Mouse (Mus musculus) liver, adult 2 months (tissue): ENCODE results near the gene Rragc. TPM values are rescaled to one million over a fixed set of nuclear protein-coding genes. Genes with fewer than 3 reads are reported as not detected.

Source experiments
- DNase-seq: peaks from one replicate; pipeline ENCODE4 v3.0.0-alpha.2; 2011; ENCODE audit warnings: low read depth, low spot score; ENCODE audit errors: extremely low read depth
- H3K27ac ChIP-seq: fragments of 200-500 bp; replicated peaks from 2 replicates; pipeline ENCODE4 v1.5.1; 2012; ENCODE audit warnings: low read depth, mild to moderate bottlenecking, control low read depth, inconsistent platforms, low read length; ENCODE audit not compliant: insufficient read depth
- H3K27me3 ChIP-seq: fragments of 200-500 bp; 2 replicates; pipeline ENCODE4 v1.6.1; 2012; ENCODE audit warnings: mild to moderate bottlenecking, moderate library complexity, low read length, inconsistent platforms; ENCODE audit not compliant: control insufficient read depth, insufficient read depth
- H3K36me3 ChIP-seq: fragments of 200-500 bp; 2 replicates; pipeline ENCODE4 v1.6.1; 2012; ENCODE audit warnings: low read length, inconsistent platforms; ENCODE audit not compliant: control insufficient read depth, insufficient read depth
- H3K4me1 ChIP-seq: fragments of 200-500 bp; 2 replicates; pipeline ENCODE4 v1.6.1; 2011; ENCODE audit warnings: low read length; ENCODE audit not compliant: control insufficient read depth, insufficient read depth
- H3K4me3 ChIP-seq: fragments of 200-500 bp; 2 replicates; pipeline ENCODE4 v1.5.1; 2011; ENCODE audit warnings: low read depth, mild to moderate bottlenecking, control low read depth, low read length, moderate library complexity; ENCODE audit not compliant: insufficient read depth
- H3K79me2 ChIP-seq: fragments of 200-500 bp; 2 replicates; pipeline ENCODE4 v1.6.1; 2012; ENCODE audit warnings: inconsistent platforms, mild to moderate bottlenecking, low read length, moderate library complexity; ENCODE audit not compliant: control insufficient read depth, insufficient read depth
- H3K9ac ChIP-seq: fragments of 200-500 bp; 2 replicates; pipeline ENCODE4 v1.6.1; 2012; ENCODE audit warnings: low read depth, mild to moderate bottlenecking, control low read depth, inconsistent platforms, low read length
- CTCF ChIP-seq: fragments of 200-500 bp; IDR thresholded peaks from 2 replicates; pipeline ENCODE4 v1.5.1; 2011; ENCODE audit warnings: low read depth, low read length, control low read depth
- POLR2A ChIP-seq: fragments of 200-500 bp; IDR thresholded peaks from 2 replicates; pipeline ENCODE4 v1.6.1; 2011; ENCODE audit warnings: low read length, control low read depth; ENCODE audit not compliant: insufficient read depth; ENCODE audit errors: extremely low read depth
- WGBS: fragments of 180-500 bp; shearing (Covaris S2); methylation state at CpG from one replicate; pipeline ENCODE4 v1.1.7; 2018; 5-methylcytosine and 5-hydroxymethylcytosine counted together
- polyA plus RNA-seq: library from polyadenylated mRNA; depleted of rRNA; stranded (reverse); fragments of >200 nt; gene quantifications from 2 replicates; pipeline ENCODE4 v1.2.3, GENCODE M21; 2012
- total RNA-seq: library from RNA; depleted of rRNA; stranded (reverse); fragments of >200 nt; gene quantifications from 2 replicates; pipeline ENCODE4 v1.2.3, GENCODE M21; 2014

Gene Rragc
- total and polyA plus RNA-seq, 2 experiments = 27.3 to 32.7 TPM

DNA sequence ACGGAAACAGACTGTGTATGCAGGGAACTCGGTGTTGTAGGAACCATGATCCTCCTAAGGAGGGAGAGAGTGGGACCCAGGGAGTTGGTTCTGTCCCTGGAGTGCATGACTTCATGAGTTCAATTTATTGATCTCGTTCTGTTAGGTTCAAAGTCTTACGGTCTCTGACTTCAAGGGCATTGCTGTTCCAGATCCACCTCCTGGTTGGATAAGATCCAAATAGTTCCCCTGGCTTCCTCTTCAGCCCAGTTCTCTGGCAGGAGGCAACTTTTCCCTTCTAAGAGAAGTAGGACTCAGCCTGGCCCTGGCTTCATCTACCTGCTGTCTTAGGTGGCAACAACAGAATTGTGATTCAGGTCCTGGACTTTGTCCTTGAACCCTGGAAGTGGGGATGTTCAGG is 40.6 kb downstream of the Rragc start:
- no peaks in the 10 kb centered on the region for H3K36me3 ChIP-seq
- no peaks in the 10 kb centered on the region for H3K79me2 ChIP-seq
- no peak overlapping the region for H3K4me3 ChIP-seq
- H3K27ac ChIP-seq = peak overlapping the region; percentile 14; the same call in 1 of the 2 replicates
- peaks cover 9% of the 10 kb centered on the region for H3K4me1 ChIP-seq
- TF ChIP-seq POLR2A (no peak), CTCF (no peak)
- H3K27me3 ChIP-seq = no peaks in the 10 kb centered on the region
- H3K9ac ChIP-seq = no peak overlapping the region
- WGBS = 27% methylated on average over 4 of the region's 4 CpGs
- DNase-seq = peak; percentile 95

GRCm38 (mm10) chr4:123960955-123961354 is 43.7 kb downstream of the Rragc start:
- Histone ChIP-seq H3K79me2 (no peaks in the 10 kb centered on the region), H3K4me1 (peaks cover 9% of the 10 kb centered on the region), H3K4me3 (no peak overlapping the region), H3K9ac (no peak overlapping the region), H3K27me3 (no peaks in the 10 kb centered on the region), H3K36me3 (no peaks in the 10 kb centered on the region), H3K27ac (no peak overlapping the region)
- peak; percentile 26 for DNase-seq
- TF ChIP-seq POLR2A (no peak), CTCF (no peak)
- 17% methylated on average over 4 of the region's 4 CpGs for WGBS

- H3K27ac ChIP-seq = no peak overlapping the region
- H3K36me3 ChIP-seq = no peaks in the 10 kb centered on the region
- no peak for DNase-seq
- H3K4me1 ChIP-seq = peaks cover 5% of the 10 kb centered on the region
- no peak for TF ChIP-seq POLR2A
- no peaks in the 10 kb centered on the region for H3K27me3 ChIP-seq
- H3K79me2 ChIP-seq = no peaks in the 10 kb centered on the region
- 77% methylated on average over 9 of the region's 9 CpGs for WGBS
- no peak overlapping the region for H3K9ac ChIP-seq
- H3K4me3 ChIP-seq = no peak overlapping the region
Observed at GRCm38 (mm10) chr4:123962721-123963120, 45.5 kb downstream of the Rragc start.

DNA sequence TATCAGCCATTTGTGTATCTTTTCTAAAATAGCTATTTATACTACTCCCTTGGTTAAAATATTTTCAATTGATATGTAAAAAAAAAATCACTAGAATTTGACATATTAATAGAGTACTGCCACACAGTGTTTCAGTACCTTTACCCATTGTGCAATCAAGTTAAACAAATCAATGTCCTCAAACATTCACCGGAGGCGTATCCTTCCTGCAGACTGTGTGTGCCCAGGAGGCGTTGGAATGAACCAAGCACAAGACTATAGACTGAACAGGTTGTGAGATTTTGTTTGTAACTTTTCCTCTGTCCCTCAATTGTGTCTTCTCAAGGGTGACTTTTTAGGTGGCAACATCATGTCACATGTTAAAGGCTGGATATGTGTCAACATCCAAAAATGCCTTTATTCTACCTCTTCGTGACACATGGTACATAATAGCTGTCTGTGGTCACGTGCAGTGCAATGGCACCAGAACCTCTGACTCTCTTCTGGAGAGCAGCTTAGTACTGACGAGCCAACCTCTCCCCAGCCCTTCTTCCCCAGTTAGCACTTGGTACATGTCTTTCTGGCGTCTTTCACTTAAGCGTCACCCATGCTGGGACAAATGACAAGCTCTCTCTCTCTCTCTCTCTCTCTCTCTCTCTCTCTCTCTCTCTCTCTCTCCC is 51.5 kb downstream of the Rragc start:
- Histone ChIP-seq H3K36me3 (no peaks in the 10 kb centered on the region), H3K9ac (no peak overlapping the region), H3K4me1 (peaks cover 10% of the 10 kb centered on the region), H3K4me3 (no peak overlapping the region), H3K79me2 (no peaks in the 10 kb centered on the region), H3K27me3 (no peaks in the 10 kb centered on the region), H3K27ac (peak overlapping the region; percentile 40)
- TF ChIP-seq CTCF (no peak), POLR2A (no peak)
- WGBS = 26% methylated on average over 8 of the region's 8 CpGs
- DNase-seq = peak; percentile 97

DNA sequence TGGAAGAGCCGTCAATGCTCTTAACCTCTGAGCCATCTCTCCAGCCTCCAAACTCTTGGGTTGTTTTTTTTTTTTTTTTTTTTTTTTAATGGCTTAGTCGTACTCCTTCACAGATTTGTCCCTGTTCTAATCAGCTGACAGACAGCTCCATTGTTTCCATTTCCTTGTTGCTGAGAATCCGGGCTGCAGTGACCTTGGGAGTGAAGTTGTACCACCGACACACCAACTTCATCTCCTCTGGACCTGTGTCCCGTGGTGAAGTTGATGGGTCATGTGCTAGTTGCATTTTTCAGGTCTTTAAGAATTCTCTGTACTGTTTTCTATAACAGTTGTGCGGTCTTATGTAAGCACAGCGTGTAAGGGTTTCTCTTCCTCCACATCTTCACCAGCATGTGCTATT is 52.2 kb downstream of the Rragc start:
- H3K27me3 ChIP-seq = no peaks in the 10 kb centered on the region
- H3K4me1 ChIP-seq = peaks cover 10% of the 10 kb centered on the region
- no peak overlapping the region for H3K27ac ChIP-seq
- WGBS = 56% methylated on average over 7 of the region's 7 CpGs
- no peaks in the 10 kb centered on the region for H3K36me3 ChIP-seq
- no peak overlapping the region for H3K4me3 ChIP-seq
- no peak for DNase-seq
- no peaks in the 10 kb centered on the region for H3K79me2 ChIP-seq
- H3K9ac ChIP-seq = no peak overlapping the region
- no peak for TF ChIP-seq POLR2A
- no peak for TF ChIP-seq CTCF

DNA sequence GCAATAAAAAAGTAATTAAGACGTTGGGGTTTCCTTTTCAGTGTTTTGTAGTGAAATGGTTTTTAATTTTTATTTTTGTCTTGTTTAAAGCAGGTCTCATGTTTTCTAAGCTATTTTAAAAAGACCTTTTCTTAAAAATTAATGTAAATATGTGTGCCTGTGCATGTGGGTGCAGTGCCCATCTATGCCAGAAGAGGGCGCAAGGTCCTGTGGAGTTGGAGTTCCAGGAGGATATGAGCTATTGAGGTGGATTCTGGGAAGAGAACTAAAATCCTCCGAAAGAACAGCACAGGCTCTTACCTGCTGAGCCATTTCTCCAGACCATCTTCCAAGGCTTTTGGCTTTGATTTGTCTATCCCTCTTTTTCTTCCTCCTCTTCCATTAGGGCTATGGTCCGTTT is 53.8 kb downstream of the Rragc start:
- TF ChIP-seq POLR2A (no peak), CTCF (peak; percentile 67)
- Histone ChIP-seq H3K4me3 (no peak overlapping the region), H3K4me1 (peaks cover 10% of the 10 kb centered on the region), H3K36me3 (no peaks in the 10 kb centered on the region), H3K9ac (no peak overlapping the region), H3K27me3 (no peaks in the 10 kb centered on the region), H3K79me2 (no peaks in the 10 kb centered on the region), H3K27ac (no peak overlapping the region)
- no peak for DNase-seq
- WGBS = 86% methylated on average over 4 of the region's 4 CpGs
